1 mouse cellular context compared by ENCODE assay signal in the genomic region with DNA sequence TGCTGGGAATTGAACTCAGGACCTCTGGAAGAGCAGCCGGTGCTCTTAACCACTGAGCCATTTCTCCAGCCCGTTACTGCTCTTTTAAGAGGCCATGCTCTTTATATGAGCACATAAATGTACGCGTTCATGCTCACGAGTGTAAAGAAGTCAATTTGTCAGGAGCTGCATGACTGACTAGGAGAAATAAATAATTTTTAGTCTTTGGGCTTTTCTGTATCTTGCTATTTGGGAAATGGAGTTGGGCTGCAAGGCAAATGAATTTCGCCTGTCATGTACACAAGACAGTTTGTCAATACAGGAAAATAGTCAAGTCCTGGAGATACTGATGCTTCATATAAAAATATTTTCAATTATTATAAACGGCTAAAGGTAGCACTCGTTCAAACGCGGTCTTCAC.
TF ChIP-seq lines count a peak whose summit lies in the region.

No protein-coding gene starts in this region.

TF ChIP-seq in MEL, 35 proteins besides CTCF, POLR2A, EP300 and RAD21:
- TF ChIP-seq ELF1 (IDR thresholded peaks at IDR 0.05; ENCODE audit: low read depth, low read length) (no peak), MYC (IDR thresholded peaks at IDR 0.05; ENCODE audit: low read depth, low read length) (no peak), E2F4 (IDR thresholded peaks at IDR 0.05; ENCODE audit: borderline replicate concordance, low read depth, low read length) (no peak), GATA1 (IDR thresholded peaks at IDR 0.05; ENCODE audit: low read depth, low read length) (no peak), USF2 (IDR thresholded peaks at IDR 0.05; ENCODE audit: borderline replicate concordance in 1 of 2, insufficient read depth in 1 of 2, low read depth in 1 of 2, low read length in 2 of 2) (no peak), GABPA (IDR thresholded peaks at IDR 0.05; ENCODE audit: low read depth, low read length) (no peak), JUND (IDR thresholded peaks at IDR 0.05; ENCODE audit: low read depth, low read length) (no peak), POLR2AphosphoS5 (IDR thresholded peaks at IDR 0.05; ENCODE audit: borderline replicate concordance, low read depth, low read length) (no peak), POLR2AphosphoS2 (IDR thresholded peaks at IDR 0.05; ENCODE audit: low read length) (no peak), UBTF (IDR thresholded peaks at IDR 0.05; ENCODE audit: borderline replicate concordance, insufficient read depth, low read depth, low read length) (no peak)
TF ChIP-seq in MEL: peak in this region for 0.
